Mouse (Mus musculus) monocyte, adult 59 days (primary cell): ENCODE results near the gene Nmb. TPM values are rescaled to one million over a fixed set of nuclear protein-coding genes. Genes with fewer than 3 reads are reported as not detected.

Experiments
- total RNA-seq, 2 experiments: library from RNA; stranded (reverse); gene quantifications; one replicate each; pipeline ENCODE4 v1.2.4; 2023

Gene Nmb
- total RNA-seq = 1 to 10 TPM; 5.2 to 6.6 TPM

DNA sequence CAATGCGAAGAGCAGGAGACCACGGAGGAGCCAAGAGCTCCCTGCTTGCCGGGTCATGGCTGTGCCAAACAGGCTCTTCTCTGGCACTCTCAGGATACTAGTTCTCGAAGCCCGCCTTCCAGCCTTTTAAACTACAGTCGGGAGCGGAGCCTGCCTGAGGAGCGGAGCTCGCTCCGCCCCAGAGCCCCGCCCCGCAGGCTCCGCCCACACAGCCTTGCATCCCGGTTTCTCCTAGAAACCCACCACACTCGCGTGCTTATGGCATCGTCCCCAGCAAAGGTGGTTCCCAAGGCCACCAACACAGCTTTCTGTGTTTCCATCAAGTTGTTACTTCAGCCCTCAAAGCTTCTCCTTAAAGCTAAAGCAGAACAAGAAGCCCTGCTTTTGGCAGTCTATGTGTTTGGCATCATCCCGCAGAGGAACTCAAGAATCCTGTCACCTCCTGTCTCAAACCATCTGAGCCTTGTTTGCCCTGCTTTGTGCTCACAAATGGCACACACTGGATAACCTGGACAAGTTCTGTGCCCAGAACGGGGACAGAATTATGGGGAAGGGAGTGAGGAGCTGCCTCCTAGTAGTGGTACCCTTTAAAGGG lies at the start of gene Nmb:
TSS of gene Nmb (minus strand) at position 156 of the 595 bp plus-strand sequence.

DNA sequence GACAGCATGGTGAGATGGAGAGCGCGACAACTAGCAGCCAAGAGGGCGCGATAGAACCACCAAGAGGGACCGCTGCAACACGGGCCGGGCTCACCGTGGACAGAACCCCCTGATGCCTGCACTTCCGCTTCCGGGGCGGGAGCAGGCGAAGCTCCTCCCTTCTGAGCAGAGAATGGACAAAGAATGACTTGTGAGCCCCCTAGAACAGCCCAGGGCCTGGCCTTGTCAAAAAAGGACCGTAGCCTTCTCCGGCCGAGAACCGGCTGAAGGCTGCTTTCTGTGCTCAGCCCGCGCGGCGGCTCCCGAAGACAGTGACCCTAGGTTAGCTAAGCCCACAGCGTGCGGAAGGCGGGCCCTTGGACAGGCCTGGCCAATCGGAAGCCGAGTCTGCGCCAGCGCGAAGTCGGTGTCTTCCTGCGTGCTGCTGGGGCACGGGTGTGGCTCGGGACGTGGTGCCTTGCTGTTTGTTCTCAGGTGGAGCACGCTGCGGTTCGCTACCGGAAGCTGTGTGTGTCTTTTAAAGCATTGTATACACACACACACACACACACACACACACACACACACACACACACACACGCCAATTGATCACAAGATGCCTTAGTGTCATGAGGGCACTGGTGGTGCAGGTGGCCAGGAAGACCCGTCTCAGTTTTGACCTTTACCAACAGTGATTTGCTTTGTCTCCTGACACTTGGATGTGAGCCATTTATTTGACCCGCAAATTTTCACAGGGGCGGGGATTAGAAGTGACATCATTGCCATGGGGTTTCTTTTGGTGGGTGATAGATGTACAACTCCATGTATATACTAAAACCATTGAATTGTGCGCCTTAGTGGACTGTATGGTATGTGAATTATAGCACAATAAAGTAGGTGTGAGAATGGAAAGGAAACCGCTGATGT lies 42.8 kb upstream of the Nmb start, which contains the start of gene Sec11a:
TSS of gene Sec11a (minus strand) at position 336 of the 906 bp plus-strand sequence.

DNA sequence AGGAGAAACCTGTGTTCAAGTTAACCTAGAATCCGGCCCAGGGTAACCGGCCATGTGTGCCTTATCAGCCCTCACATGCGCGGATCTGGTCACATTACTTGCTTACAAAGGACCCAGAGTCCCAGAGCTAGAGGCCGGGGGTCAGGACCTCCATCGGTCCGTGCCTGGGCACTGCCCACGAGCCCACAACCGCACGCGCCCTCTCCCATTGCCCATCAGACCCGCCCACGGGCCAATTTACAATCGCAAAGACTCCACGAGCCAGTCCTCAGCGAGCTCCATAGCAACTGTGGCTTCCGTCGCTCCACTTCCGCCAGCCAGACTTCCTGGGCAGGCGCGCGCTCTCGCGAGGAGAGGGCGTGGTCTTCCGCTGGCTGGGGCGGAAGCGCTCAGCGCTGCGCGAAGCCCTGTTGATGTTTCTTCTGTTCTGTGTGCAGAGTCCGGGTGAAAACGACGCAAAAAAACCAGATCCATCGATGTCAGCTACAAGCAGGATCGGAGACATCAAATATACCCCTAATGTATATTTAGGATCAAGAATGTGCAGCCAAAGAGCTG lies 3.9 kb downstream of the Nmb start, which contains the start of gene Wdr73:
TSS of gene Wdr73 (minus strand) at position 326 of the 558 bp plus-strand sequence.

DNA sequence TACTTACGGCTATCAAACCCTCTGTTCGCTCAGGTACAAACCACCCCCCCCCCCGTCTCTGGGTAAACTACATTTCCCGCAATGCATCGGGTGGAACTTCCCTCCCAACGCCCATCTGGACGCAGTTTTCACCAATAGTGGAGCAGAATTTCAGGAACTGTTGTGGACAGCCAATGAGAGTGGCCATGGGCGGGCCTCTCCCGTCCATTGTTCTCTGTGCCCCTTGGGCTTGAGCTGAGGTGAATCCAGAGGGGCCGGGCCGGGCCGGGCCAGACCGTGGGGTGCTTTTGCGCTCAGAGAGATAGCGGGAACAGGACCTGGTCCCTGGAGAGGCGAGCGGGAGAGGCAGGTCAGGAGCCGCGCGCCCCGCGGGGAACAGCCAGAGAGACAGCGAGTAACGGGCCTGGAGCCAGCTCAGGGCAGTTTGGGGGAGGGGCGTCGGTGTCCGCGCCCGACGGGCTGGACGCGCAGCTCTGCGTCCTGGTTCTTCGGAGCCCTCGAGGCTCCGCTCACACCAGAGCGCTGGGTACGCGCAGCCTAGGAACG lies 44.1 kb downstream of the Nmb start, which contains the start of gene Zscan2:
TSS of gene Zscan2 (plus strand) at position 192 of the 546 bp plus-strand sequence.

Other genes with a start within 250 kb of the Nmb start
- gene Crtc3, start 216.2 kb downstream of the Nmb start, total RNA-seq = 10 to 100 TPM; 29.7 to 34.9 TPM
- gene Iqgap1, start 79.1 kb downstream of the Nmb start, total RNA-seq = 100 to 1,000 TPM; 670 to 714 TPM
- 1 to 10 TPM; 2.3 to 3.5 TPM for gene Zscan2, start 44.2 kb downstream of the Nmb start, total RNA-seq
- 1 to 10 TPM; 5.3 to 5.7 TPM for gene Wdr73, start 3.8 kb downstream of the Nmb start, total RNA-seq
- gene Sec11a, start 42.7 kb upstream of the Nmb start, total RNA-seq = 10 to 100 TPM; 63.6 to 89.6 TPM
- gene Zfp592, start 88.6 kb upstream of the Nmb start, total RNA-seq = 10 to 100 TPM; 79.1 to 90.8 TPM
- gene Alpk3, start 152.5 kb upstream of the Nmb start, total RNA-seq = under 1 TPM; 0.16 to 0.49 TPM
- not detected for gene Slc28a1, start 209.7 kb upstream of the Nmb start, total RNA-seq